Mouse (Mus musculus) common myeloid progenitor, adult 5-6 weeks (primary cell): ENCODE results near the gene Gm44503. TPM values are rescaled to one million over a fixed set of nuclear protein-coding genes. Genes with fewer than 3 reads are reported as not detected.

Experiments
- total RNA-seq: library from RNA; stranded (forward); fragments of 200-1000, 187-1606 nt; gene quantifications from 2 replicates; pipeline ENCODE4 v1.2.3, GENCODE M21; 2017

Gm44503 gene
- total RNA-seq, 1 experiment from 2014 or later, result 0.18 TPM

Other genes starting within 250 kb of the Gm44503 start
- gene Prtg, start 152.0 kb upstream of the Gm44503 start, total RNA-seq, result not detected in 2 replicates
- not detected in 2 replicates for gene Pygo1, start 33.2 kb upstream of the Gm44503 start, total RNA-seq
- gene Dyx1c1, start 67 bp upstream of the Gm44503 start, total RNA-seq, result 0.55 TPM in 1 of 2 replicates, not detected in the other
- 11.1 and 13.3 TPM in 2 replicates for gene Ccpg1os, start 26.5 kb downstream of the Gm44503 start, total RNA-seq
- gene Ccpg1, start 26.6 kb downstream of the Gm44503 start, total RNA-seq, result 31.7 and 43.7 TPM in 2 replicates
- 15.6 and 17.4 TPM in 2 replicates for gene Pigb, start 81.5 kb downstream of the Gm44503 start, total RNA-seq
- gene Rab27a, start 86.0 kb downstream of the Gm44503 start, total RNA-seq, result 55.6 and 67.6 TPM in 2 replicates
- not detected in 2 replicates for gene Khdc3, start 143.0 kb downstream of the Gm44503 start, total RNA-seq
- gene Gm20509, start 143.6 kb downstream of the Gm44503 start, total RNA-seq, result not detected in 2 replicates
- 217 and 257 TPM in 2 replicates for gene Rsl24d1, start 154.6 kb downstream of the Gm44503 start, total RNA-seq